Mouse (Mus musculus): ENCODE results near the gene Nat9. TPM values are rescaled to one million over a fixed set of nuclear protein-coding genes. Genes with fewer than 3 reads are reported as not detected.

The Nat9 gene
- polyA plus RNA-seq, 1 experiment from 2014 or later, result 13.3 TPM

DNA sequence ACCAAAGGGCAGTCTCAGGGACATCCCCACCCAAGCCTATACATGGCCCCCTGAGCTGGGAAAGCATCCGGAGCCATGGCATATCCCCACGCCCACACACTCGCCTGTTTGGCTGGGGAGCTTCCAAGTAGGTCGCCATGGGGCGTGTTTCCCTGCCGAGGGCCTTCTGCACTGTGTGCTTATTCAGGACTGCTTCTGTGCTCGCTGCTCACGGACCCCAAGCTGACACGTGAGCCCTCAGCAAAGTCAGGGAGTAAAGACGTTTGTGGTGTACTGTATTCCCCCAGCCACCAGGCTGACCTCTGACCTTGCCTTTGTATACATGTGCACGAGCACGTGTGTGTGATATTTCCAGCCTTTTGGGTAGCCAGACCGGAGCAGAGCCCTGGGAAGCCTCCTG is 24.5 kb upstream of the Nat9 start:
- Histone ChIP-seq H3K4me1 (replicated peaks) (peaks cover 23% of the 10 kb centered on the region), H3K27ac (no peak overlapping the region), H3K9ac (no peak overlapping the region), H3K36me3 (peaks cover 17% of the 10 kb centered on the region), H3K27me3 (no peaks in the 10 kb centered on the region), H3K9me3 (replicated peaks) (no peaks in the 10 kb centered on the region), H3K4me3 (replicated peaks) (no peak overlapping the region), H3K4me2 (no peak overlapping the region)
- WGBS (ENCODE audit: insufficient replicate concordance), result 61% methylated on average over 13 of the region's 13 CpGs
- DNase-seq (no peak), ATAC-seq (ENCODE audit: low read depth) (no peak; the same call in 1 of the 2 replicates)

DNA sequence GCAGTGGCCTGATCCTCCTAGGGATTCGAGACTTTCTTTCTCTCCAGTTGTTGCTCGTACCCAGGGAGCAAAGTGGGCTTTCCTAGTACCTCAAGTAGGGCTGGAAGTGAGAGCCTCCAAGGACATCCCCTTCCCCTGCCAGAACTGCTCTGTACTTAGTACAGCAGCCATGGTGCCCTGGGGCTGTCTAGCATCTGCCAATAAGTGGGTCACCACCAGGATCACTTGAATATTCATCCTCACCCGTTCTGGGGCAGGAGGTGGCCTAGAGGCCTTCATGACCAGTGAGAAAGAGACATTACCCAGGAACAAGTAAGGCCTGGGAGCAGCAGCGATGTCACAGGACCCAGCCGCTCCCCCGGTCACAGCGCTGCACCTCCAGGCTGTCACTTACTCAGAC is 22.3 kb upstream of the Nat9 start:
- H3K27me3 ChIP-seq, result no peaks in the 10 kb centered on the region
- ATAC-seq (ENCODE audit: low read depth), result no peak
- H3K4me1 ChIP-seq (replicated peaks), result peaks cover 21% of the 10 kb centered on the region
- DNase-seq, result no peak
- H3K4me3 ChIP-seq (replicated peaks), result no peak overlapping the region
- no peak overlapping the region for H3K4me2 ChIP-seq
- WGBS (ENCODE audit: insufficient replicate concordance), result 70% methylated on average over 7 of the region's 7 CpGs
- H3K36me3 ChIP-seq, result peaks cover 38% of the 10 kb centered on the region
- no peak overlapping the region for H3K27ac ChIP-seq
- H3K9ac ChIP-seq, result no peak overlapping the region
- no peaks in the 10 kb centered on the region for H3K9me3 ChIP-seq (replicated peaks)

DNA sequence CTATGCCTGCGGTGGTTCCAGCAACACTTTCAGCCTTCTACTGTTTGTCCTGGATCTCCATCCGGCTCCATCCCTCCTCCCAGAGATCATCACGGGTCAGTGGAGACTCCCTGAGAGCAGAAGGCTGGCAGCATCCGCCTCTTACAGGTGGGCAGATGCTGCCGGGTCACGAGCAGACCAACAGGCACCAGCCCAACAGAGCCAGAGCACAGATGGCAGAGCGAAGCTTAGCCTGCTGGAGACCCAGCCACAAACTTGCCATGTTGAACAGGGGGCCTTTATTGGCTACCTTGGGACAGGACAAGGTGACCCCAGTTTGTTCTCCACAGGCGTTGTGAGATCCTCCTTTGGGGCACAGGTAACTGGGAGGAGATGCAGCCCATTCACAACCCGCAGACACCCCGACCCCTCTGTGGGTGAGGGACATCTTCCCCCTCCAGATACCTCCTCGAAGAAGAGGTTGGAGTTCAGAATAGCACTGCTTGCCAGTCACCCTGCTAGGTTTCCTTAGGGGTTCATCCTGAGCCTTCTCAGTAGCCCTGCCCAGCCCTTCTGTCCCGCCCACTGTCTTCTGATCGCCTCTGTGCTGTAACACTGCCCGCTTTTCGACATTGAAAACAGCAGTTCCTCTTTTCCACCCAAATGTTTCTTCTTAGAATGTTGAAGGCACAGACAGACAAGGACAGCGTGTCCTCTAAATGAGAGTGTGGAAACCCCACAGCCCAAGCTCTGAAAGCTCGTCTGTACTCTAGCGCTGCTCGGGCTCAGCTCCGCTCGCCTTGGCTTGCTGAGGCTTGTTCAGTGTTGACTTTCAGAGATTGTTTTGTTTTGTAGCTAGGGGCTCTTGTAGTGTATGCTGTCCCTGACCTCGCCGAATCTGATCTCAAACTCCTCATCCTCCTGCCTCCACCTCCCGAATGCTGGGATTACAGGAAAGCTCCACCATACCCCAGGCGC is 21.4 kb upstream of the Nat9 start:
- Histone ChIP-seq H3K9ac (no peak overlapping the region), H3K4me3 (replicated peaks) (no peak overlapping the region), H3K4me2 (no peak overlapping the region), H3K36me3 (peaks cover 42% of the 10 kb centered on the region), H3K27ac (no peak overlapping the region), H3K9me3 (replicated peaks) (no peaks in the 10 kb centered on the region), H3K27me3 (no peaks in the 10 kb centered on the region), H3K4me1 (replicated peaks) (peaks cover 21% of the 10 kb centered on the region)
- ATAC-seq (ENCODE audit: low read depth) (no peak), DNase-seq (no peak)
- WGBS (ENCODE audit: insufficient replicate concordance), result 69% methylated on average over 25 of the region's 25 CpGs

DNA sequence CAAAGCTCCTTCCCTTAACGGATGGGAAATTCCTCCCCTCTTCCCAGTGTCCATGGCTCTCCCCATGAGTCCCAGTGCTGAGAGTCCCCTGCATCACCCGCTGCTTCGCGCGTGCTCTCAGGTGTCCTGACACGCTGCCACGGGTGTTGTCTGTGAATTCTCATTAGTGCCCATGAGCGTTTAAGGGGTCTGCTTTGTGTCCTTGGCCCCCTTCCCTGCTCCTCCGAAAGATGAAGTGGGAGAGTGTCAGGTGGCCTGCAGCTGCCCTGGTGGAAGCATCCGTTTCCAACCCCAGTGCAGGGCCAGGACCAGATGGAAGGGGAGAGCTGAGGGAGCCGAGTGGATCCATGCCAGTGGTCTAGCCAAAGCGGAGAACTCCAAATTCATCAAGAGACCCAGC is 20.5 kb upstream of the Nat9 start:
- Histone ChIP-seq H3K27me3 (no peaks in the 10 kb centered on the region), H3K9ac (no peak overlapping the region), H3K9me3 (replicated peaks) (no peaks in the 10 kb centered on the region), H3K36me3 (peaks cover 50% of the 10 kb centered on the region), H3K4me3 (replicated peaks) (no peak overlapping the region), H3K4me1 (replicated peaks) (peaks cover 21% of the 10 kb centered on the region), H3K4me2 (no peak overlapping the region), H3K27ac (no peak overlapping the region)
- no peak for DNase-seq
- no peak for ATAC-seq (ENCODE audit: low read depth)
- WGBS (ENCODE audit: insufficient replicate concordance), result 84% methylated on average over 12 of the region's 12 CpGs

DNA sequence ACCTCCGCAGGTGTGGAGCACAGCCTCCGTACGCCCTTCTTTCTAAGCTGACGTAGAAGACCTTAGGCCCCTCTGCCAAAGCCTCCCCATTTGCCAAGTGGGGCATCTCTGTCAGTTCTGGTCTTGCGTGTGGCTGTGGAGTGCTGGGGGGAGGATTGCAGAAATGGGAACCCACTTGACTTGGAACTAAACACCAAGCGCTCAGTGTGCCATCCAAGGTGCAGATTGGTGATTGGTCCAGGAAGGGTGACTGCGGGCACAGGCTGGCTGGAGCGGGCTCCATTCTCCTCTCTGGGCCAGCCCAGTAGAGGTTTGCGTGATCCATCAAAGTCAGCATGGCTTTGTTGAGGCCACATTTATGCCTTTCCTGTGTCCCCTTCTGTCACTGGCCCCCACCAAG is 15.1 kb upstream of the Nat9 start:
- 84% methylated on average over 9 of the region's 9 CpGs for WGBS (ENCODE audit: insufficient replicate concordance)
- Histone ChIP-seq H3K9me3 (replicated peaks) (no peaks in the 10 kb centered on the region), H3K27me3 (no peaks in the 10 kb centered on the region), H3K9ac (no peak overlapping the region), H3K36me3 (peaks cover 68% of the 10 kb centered on the region), H3K27ac (no peak overlapping the region), H3K4me1 (replicated peaks) (no peaks in the 10 kb centered on the region), H3K4me2 (no peak overlapping the region), H3K4me3 (replicated peaks) (no peak overlapping the region)
- ATAC-seq (ENCODE audit: low read depth) (no peak), DNase-seq (no peak)

DNA sequence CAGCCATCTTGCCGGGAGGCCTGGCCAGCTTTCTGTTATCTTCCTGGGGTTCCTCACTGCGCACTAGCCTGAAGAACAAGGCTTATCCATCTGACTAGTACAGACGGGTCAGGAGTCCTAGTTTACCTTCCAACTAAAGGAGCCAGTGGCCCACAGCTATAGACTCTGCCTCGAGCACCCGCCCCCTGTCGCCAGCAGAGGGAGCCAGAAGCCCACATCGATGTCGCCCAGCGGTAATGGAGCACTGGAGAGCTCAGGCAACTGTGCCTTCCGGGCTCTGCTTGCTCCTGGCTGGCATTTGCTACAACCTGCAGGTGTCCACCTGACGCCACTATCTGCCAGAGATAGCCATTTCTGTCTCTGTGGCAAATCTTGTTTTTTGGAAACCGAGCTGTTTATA is 14.7 kb upstream of the Nat9 start:
- H3K4me2 ChIP-seq, result no peak overlapping the region
- no peak overlapping the region for H3K4me3 ChIP-seq (replicated peaks)
- H3K4me1 ChIP-seq (replicated peaks), result no peaks in the 10 kb centered on the region
- no peak overlapping the region for H3K9ac ChIP-seq
- DNase-seq, result peak; percentile 52
- H3K36me3 ChIP-seq, result peaks cover 64% of the 10 kb centered on the region
- 19% methylated on average over 12 of the region's 12 CpGs for WGBS (ENCODE audit: insufficient replicate concordance)
- no peak overlapping the region for H3K27ac ChIP-seq
- ATAC-seq (ENCODE audit: low read depth), result peak; percentile 60
- H3K27me3 ChIP-seq, result no peaks in the 10 kb centered on the region
- H3K9me3 ChIP-seq (replicated peaks), result no peaks in the 10 kb centered on the region

DNA sequence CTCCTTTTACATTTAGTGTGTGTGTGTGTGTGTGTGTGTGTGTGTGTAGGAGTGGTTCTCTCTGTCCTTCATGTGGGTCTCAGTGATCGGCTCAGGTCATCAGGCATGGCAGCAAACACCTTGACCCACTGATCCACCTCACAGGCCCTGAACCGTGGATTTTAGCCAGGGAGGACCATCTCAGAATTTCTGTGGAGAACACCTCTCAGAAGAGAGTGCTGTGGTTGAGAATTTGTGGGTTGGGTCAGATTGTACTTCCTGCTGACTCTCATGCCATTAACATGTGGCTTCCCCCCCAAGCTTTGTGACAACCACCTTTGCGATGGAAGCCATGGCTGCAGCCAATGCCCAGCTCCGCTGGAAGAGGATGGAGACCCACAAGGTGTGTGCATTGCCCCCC is 12.9 kb upstream of the Nat9 start:
- H3K4me3 ChIP-seq (replicated peaks), result no peak overlapping the region
- no peaks in the 10 kb centered on the region for H3K9me3 ChIP-seq (replicated peaks)
- 77% methylated on average over 4 of the region's 4 CpGs for WGBS (ENCODE audit: insufficient replicate concordance)
- no peak overlapping the region for H3K27ac ChIP-seq
- no peak overlapping the region for H3K4me2 ChIP-seq
- ATAC-seq (ENCODE audit: low read depth) (no peak), DNase-seq (no peak)
- H3K27me3 ChIP-seq, result no peaks in the 10 kb centered on the region
- H3K4me1 ChIP-seq (replicated peaks), result peaks cover 16% of the 10 kb centered on the region
- H3K36me3 ChIP-seq, result peaks cover 52% of the 10 kb centered on the region
- no peak overlapping the region for H3K9ac ChIP-seq

DNA sequence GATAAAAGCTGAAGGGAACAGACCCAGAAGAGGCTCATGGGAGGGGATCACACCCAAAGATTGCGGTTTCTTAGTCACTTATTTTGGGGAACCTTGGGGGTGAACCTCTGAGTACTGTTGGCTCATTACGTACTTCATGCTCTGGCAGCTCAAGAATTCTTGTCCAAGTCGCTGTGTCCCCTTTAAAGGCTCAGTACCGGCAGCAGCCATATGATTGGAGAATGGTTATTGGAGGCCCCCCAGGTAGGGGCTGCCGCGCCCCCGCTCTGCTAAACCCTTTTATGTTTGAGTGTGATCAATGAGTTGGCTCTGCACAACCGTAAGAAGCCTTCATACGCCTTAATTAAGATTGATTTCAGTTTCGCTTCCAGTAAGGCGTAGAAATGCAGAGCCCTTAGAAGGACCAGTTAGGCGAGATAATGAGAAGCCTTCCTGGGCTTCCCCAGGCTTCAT is 11.3 kb upstream of the Nat9 start:
- H3K36me3 ChIP-seq, result peaks cover 42% of the 10 kb centered on the region
- no peaks in the 10 kb centered on the region for H3K27me3 ChIP-seq
- DNase-seq (no peak), ATAC-seq (ENCODE audit: low read depth) (no peak)
- H3K4me3 ChIP-seq (replicated peaks), result no peak overlapping the region
- no peak overlapping the region for H3K4me2 ChIP-seq
- H3K4me1 ChIP-seq (replicated peaks), result peaks cover 31% of the 10 kb centered on the region
- no peak overlapping the region for H3K9ac ChIP-seq
- no peak overlapping the region for H3K27ac ChIP-seq
- H3K9me3 ChIP-seq (replicated peaks), result no peaks in the 10 kb centered on the region
- 74% methylated on average over 12 of the region's 12 CpGs for WGBS (ENCODE audit: insufficient replicate concordance)

DNA sequence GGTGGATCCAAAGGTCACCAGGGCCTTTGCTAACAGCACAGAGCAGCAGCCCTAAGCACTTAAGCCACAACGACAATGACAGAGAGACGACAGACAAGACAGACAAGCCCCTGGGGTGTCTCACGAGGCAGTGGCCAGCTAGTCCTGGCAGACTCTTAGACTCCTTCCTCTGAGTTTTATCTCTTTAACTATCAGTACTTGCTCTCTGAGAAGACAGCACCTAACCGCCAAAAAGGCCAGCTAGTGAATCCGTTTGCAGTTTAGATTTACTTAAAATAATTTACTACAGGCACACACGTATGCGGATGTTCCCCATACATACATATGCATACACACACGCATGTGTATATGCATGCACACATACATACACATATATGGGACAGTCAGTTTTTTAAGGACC is 9.9 kb upstream of the Nat9 start:
- no peak overlapping the region for H3K9ac ChIP-seq
- DNase-seq, result no peak
- H3K27me3 ChIP-seq, result no peaks in the 10 kb centered on the region
- ATAC-seq (ENCODE audit: low read depth), result no peak
- no peak overlapping the region for H3K4me3 ChIP-seq (replicated peaks)
- H3K27ac ChIP-seq, result no peak overlapping the region
- no peak overlapping the region for H3K4me2 ChIP-seq
- peaks cover 33% of the 10 kb centered on the region for H3K36me3 ChIP-seq
- WGBS (ENCODE audit: insufficient replicate concordance), result 71% methylated on average over 8 of the region's 8 CpGs
- no peaks in the 10 kb centered on the region for H3K9me3 ChIP-seq (replicated peaks)
- peaks cover 33% of the 10 kb centered on the region for H3K4me1 ChIP-seq (replicated peaks)

DNA sequence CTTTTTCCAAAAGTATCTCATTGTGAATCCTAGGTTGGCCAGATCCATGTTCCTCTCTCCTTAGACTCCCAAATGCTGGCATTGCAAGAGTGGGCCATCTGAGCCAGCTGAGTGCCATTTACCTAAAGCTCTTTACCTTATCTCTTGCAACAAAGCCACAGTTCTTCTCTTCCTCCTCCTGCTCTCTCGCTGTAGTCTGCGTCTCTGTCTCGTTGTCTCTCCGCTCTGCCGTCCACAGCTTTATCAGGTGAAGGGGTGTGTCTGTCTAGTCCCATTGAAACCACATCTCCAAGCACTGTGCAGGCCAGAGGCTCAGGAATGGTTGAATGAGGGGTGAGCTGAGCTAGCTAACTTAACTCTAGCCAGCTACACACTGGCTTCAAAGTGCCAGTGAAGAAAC is 8.3 kb upstream of the Nat9 start:
- DNase-seq, result no peak
- H3K4me1 ChIP-seq (replicated peaks), result peaks cover 46% of the 10 kb centered on the region
- no peak overlapping the region for H3K4me2 ChIP-seq
- H3K9ac ChIP-seq, result no peak overlapping the region
- no peak overlapping the region for H3K27ac ChIP-seq
- no peaks in the 10 kb centered on the region for H3K9me3 ChIP-seq (replicated peaks)
- H3K27me3 ChIP-seq, result no peaks in the 10 kb centered on the region
- no peak overlapping the region for H3K4me3 ChIP-seq (replicated peaks)
- peaks cover 22% of the 10 kb centered on the region for H3K36me3 ChIP-seq
- ATAC-seq (ENCODE audit: low read depth), result peak; percentile 76
- WGBS (ENCODE audit: insufficient replicate concordance), result 10% methylated on average over 5 of the region's 5 CpGs

DNA sequence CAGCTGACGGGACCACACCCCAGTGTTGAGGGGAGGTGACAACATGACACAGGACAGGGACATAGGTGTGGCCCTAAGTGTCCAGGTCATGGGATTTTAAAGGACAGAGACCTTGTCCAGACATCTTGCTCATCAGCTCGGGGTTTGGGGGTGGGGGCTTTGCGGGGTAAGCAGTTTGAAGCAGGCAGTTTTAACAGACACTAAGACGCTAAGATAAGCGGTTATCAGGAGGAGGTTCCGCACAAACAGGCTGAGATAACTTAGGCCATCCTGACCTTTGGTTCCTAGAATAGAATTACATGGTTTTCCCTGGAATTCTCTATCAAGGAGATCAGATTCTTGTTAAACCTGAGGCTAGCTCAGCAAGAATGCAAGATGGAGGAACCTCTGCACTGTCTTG is 7.0 kb upstream of the Nat9 start:
- Histone ChIP-seq H3K4me3 (replicated peaks) (no peak overlapping the region), H3K27ac (no peak overlapping the region), H3K4me2 (0 out of 2 replicates have a peak overlapping the region, but pooled peaks have one; percentile 15), H3K36me3 (peaks cover 23% of the 10 kb centered on the region), H3K9ac (no peak overlapping the region), H3K9me3 (replicated peaks) (no peaks in the 10 kb centered on the region; the same call in 1 of the 2 replicates), H3K4me1 (replicated peaks) (peaks cover 50% of the 10 kb centered on the region), H3K27me3 (no peaks in the 10 kb centered on the region)
- peak; percentile 22; the same call in 1 of the 2 replicates for ATAC-seq (ENCODE audit: low read depth)
- DNase-seq, result no peak
- WGBS (ENCODE audit: insufficient replicate concordance), result 22% methylated on average over 6 of the region's 6 CpGs

DNA sequence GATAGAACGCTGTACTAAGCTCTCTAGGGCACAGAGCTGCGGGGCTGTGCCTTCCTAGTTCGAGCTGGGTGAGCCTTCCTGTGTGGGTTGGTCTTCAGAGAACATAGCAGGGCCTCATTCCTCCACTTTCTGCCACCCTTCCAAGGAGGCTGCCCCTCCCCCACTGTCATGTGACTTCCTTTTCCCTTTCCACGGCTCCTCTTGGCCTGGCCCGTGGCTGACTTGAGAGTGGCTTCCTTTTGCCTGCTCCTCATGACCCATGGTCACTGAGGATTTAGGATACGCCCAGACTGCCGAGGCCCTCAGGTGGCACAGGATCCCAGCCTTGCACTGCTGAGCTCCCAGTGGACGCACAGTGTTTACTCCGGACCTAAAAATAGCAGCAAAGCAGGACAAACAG is 4.5 kb upstream of the Nat9 start:
- peak overlapping the region; percentile 61 for H3K27ac ChIP-seq
- no peak overlapping the region for H3K4me3 ChIP-seq (replicated peaks)
- peak overlapping the region; percentile 18; the same call in 1 of the 2 replicates for H3K9ac ChIP-seq
- H3K27me3 ChIP-seq, result no peaks in the 10 kb centered on the region
- 21% methylated on average over 9 of the region's 9 CpGs for WGBS (ENCODE audit: insufficient replicate concordance)
- ATAC-seq (ENCODE audit: low read depth) (no peak), DNase-seq (no peak)
- no peaks in the 10 kb centered on the region; the same call in 1 of the 2 replicates for H3K9me3 ChIP-seq (replicated peaks)
- H3K36me3 ChIP-seq, result peaks cover 12% of the 10 kb centered on the region; the same call in 1 of the 2 replicates
- peaks cover 71% of the 10 kb centered on the region for H3K4me1 ChIP-seq (replicated peaks)
- 0 out of 2 replicates have a peak overlapping the region, but pooled peaks have one; percentile 28 for H3K4me2 ChIP-seq

Measured in liver, embryonic 13.5 days (tissue).